22 mouse cellular contexts compared by ENCODE assay signal in the genomic region with DNA sequence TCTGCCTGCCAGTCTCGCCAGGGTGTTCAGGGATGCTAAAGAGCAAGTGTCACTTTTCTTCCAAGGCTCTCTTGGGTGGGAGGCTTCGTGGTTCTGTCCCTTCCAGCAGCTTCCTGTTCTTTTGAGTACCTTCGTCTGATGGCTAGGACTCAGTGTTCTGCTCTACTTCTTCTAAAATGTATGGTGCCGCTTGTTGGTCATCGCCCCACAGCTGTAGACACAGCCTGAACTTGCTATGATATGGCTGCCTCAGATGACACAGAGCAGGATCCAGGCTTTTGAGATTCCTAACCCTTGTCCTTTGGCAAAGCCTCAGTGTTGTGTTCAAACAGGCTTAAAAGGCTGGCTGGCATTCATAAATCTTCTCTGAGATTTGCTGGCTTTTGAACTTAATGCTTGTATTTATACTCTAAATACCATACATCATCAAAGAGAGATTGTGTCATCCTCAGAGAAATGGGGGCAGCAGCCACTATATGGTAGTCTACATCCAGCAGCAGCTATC. TPM values are rescaled to one million over a fixed set of nuclear protein-coding genes. Genes with fewer than 3 reads are reported as not detected.
DNase-seq lines count a peak whose midpoint lies in the region; ATAC-seq and TF ChIP-seq lines count a peak whose summit lies in the region.
"Had no signal": no experiment of that assay in that cellular context is flagged by ENCODE, and none has a peak within 500 bp of the region (broad histone marks: within the 10 kb centered on the region; RNA-seq: fewer than 3 reads in every experiment).

No protein-coding gene starts in this region.

- peak overlapping the region; percentile 70 for H3K4me3 ChIP-seq in gastrocnemius, adult 2 months
- H3K4me3 ChIP-seq in heart, embryonic 13.5 days = no peak overlapping the region
- H3K4me3 ChIP-seq in heart, postnatal 0 days (ENCODE audit: low read depth, low read length) = no peak overlapping the region
- no peak overlapping the region for H3K4me3 ChIP-seq in lung, postnatal 0 days (ENCODE audit: low read depth, low read length)
- H3K4me3 ChIP-seq: embryonic facial prominence, embryonic 13.5 days; forebrain, embryonic 12.5 days; hindbrain, embryonic 10.5 days had no signal

- H3K36me3 ChIP-seq in heart, embryonic 13.5 days = peaks cover 8% of the 10 kb centered on the region; the same call in 1 of the 2 replicates
- H3K36me3 ChIP-seq in heart, postnatal 0 days (replicated peaks; ENCODE audit: control insufficient read depth, insufficient read depth, low read length) = 0 out of 2 replicates have a peak, but pooled peaks cover 6% of the 10 kb centered on the region
- no peaks in the 10 kb centered on the region for H3K36me3 ChIP-seq in lung, postnatal 0 days (ENCODE audit: insufficient read depth, low read length)
- H3K36me3 ChIP-seq: forebrain, embryonic 12.5 days; G1E; hindbrain, embryonic 10.5 days had no signal

- H3K4me1 ChIP-seq in heart, embryonic 13.5 days = peaks cover 82% of the 10 kb centered on the region
- H3K4me1 ChIP-seq in heart, postnatal 0 days (ENCODE audit: control insufficient read depth, insufficient read depth) = peaks cover 62% of the 10 kb centered on the region
- no peaks in the 10 kb centered on the region; the same call in 1 of the 2 replicates for H3K4me1 ChIP-seq in lung, postnatal 0 days (ENCODE audit: insufficient read depth, low read depth, low read length)
- H3K4me1 ChIP-seq: forebrain, embryonic 12.5 days had no signal

- WGBS in heart, embryonic 13.5 days = 66% methylated on average over 5 of the region's 5 CpGs
- WGBS in heart, postnatal 0 days = 48% methylated on average over 5 of the region's 5 CpGs
- WGBS in lung, postnatal 0 days = 60% methylated on average over 5 of the region's 5 CpGs

- H3K9me3 ChIP-seq in heart, embryonic 13.5 days = no peaks in the 10 kb centered on the region
- no peaks in the 10 kb centered on the region for H3K9me3 ChIP-seq in heart, postnatal 0 days (replicated peaks; ENCODE audit: control insufficient read depth, low read length)
- no peaks in the 10 kb centered on the region for H3K9me3 ChIP-seq in lung, postnatal 0 days (ENCODE audit: low read length)
- H3K9me3 ChIP-seq: embryonic facial prominence, embryonic 13.5 days; forebrain, embryonic 12.5 days; G1E; hindbrain, embryonic 10.5 days had no signal

- DNase-seq in gastrocnemius, adult 2 months = no peak
- DNase-seq in gastrocnemius, postnatal 4 days (ENCODE audit: low spot score in 2 of 2) = no peak
- no peak for DNase-seq in heart, postnatal 25 days (ENCODE audit: low spot score)
- no peak for DNase-seq in heart, postnatal 0 days (ENCODE audit: low spot score)
- no peak for DNase-seq in heart, postnatal 14 days
- DNase-seq in lung, postnatal 0 days (ENCODE audit: low spot score) = peak; percentile 27
- no peak for DNase-seq in lung, postnatal 14 days
- DNase-seq: adrenal gland, postnatal 10 days; B cell, adult 2 months; cerebellum, adult 11-12 months; cerebellum, adult 9-10 months; gastrocnemius, postnatal 14 days; kidney, adult 8-10 months had no signal

- no peaks in the 10 kb centered on the region for H3K27me3 ChIP-seq in heart, embryonic 13.5 days (replicated peaks)
- H3K27me3 ChIP-seq in heart, postnatal 0 days (ENCODE audit: control insufficient read depth, insufficient read depth, low read length) = no peaks in the 10 kb centered on the region
- no peaks in the 10 kb centered on the region for H3K27me3 ChIP-seq in lung, postnatal 0 days (replicated peaks; ENCODE audit: insufficient read depth, low read length)
- H3K27me3 ChIP-seq: embryonic facial prominence, embryonic 13.5 days; forebrain, embryonic 12.5 days had no signal

- no peak for ATAC-seq in heart, embryonic 13.5 days (ENCODE audit: extremely low read depth, insufficient number of reproducible peaks, low FRiP score, low TSS enrichment)
- no peak for ATAC-seq in heart, postnatal 0 days (ENCODE audit: insufficient read depth, low read depth)
- ATAC-seq in lung, postnatal 0 days = peak; percentile 56
- ATAC-seq: CD4-positive, CD25-positive, alpha-beta regulatory T cell, adult 4 months; forebrain, embryonic 16.5 days; intestine, embryonic 16.5 days had no signal

- H3K9ac ChIP-seq in heart, embryonic 13.5 days = 0 out of 2 replicates have a peak overlapping the region, but pooled peaks have one; percentile 65
- no peak overlapping the region for H3K9ac ChIP-seq in heart, postnatal 0 days (replicated peaks; ENCODE audit: low read depth, low read length)
- no peak overlapping the region for H3K9ac ChIP-seq in lung, postnatal 0 days (replicated peaks; ENCODE audit: low read depth)
- H3K9ac ChIP-seq: embryonic facial prominence, embryonic 13.5 days; forebrain, embryonic 12.5 days; hindbrain, embryonic 14.5 days had no signal

- no peak for TF ChIP-seq CTCF in gastrocnemius, adult 2 months (IDR thresholded peaks at IDR 0.05)
- no peak for TF ChIP-seq CTCF in heart, postnatal 0 days (IDR thresholded peaks at IDR 0.05; ENCODE audit: low read depth)
- no peak for TF ChIP-seq CTCF in lung, postnatal 0 days (IDR thresholded peaks at IDR 0.05)

- peak overlapping the region; percentile 95 for H3K27ac ChIP-seq in gastrocnemius, adult 2 months
- peak overlapping the region; percentile 98 for H3K27ac ChIP-seq in heart, embryonic 13.5 days (replicated peaks)
- H3K27ac ChIP-seq in heart, postnatal 0 days (ENCODE audit: low read depth) = peak overlapping the region; percentile 97
- no peak overlapping the region for H3K27ac ChIP-seq in lung, postnatal 0 days (ENCODE audit: low read length)
- H3K27ac ChIP-seq: embryonic facial prominence, embryonic 13.5 days; forebrain, embryonic 12.5 days; hindbrain, embryonic 10.5 days; hindbrain, embryonic 14.5 days had no signal

- no peak for TF ChIP-seq EP300 in heart, postnatal 0 days (IDR thresholded peaks at IDR 0.05; ENCODE audit: low read depth)
- no peak for TF ChIP-seq EP300 in lung, postnatal 0 days (IDR thresholded peaks at IDR 0.05)

- no peak overlapping the region for H3K4me2 ChIP-seq in heart, embryonic 13.5 days
- no peak overlapping the region for H3K4me2 ChIP-seq in heart, postnatal 0 days (ENCODE audit: low read depth, low read length)
- H3K4me2 ChIP-seq in lung, postnatal 0 days (replicated peaks; ENCODE audit: low read depth, low read length) = no peak overlapping the region
- H3K4me2 ChIP-seq: embryonic facial prominence, embryonic 13.5 days; forebrain, embryonic 12.5 days; hindbrain, embryonic 14.5 days had no signal

- intact Hi-C loops in gastrocnemius, adult 2 months (cut with DNase I) = no loop called here
- intact Hi-C loops in heart, postnatal 25 days (cut with DNase I) = no loop called here
- intact Hi-C loops in heart, postnatal 14 days (cut with DNase I) = no loop called here

RNA-seq across cellular contexts. Expression of a gene that starts 58.0 kb away (rescaled TPM):
- total RNA-seq in gastrocnemius, adult 2 months (2021) = 10 to 100 TPM; 26.3 to 36.9 TPM
- total RNA-seq in gastrocnemius, postnatal 4 days (2021) = 10 to 100 TPM; 31.6 to 39.0 TPM
- 3.0 and 3.1 TPM in 2 replicates for polyA plus RNA-seq in heart, embryonic 13.5 days (2015; fragmentation: Nextera tagmentation; extraction: Ambion mirVana)
- total RNA-seq in heart, postnatal 25 days (2021) = 10 to 100 TPM; 41.6 to 48.5 TPM
- 14.7 and 15.9 TPM in 2 replicates for total RNA-seq in heart, postnatal 0 days (2014; rRNA removed; ENCODE audit: low replicate concordance)
- 4.1 and 4.8 TPM in 2 replicates for polyA plus RNA-seq in heart, postnatal 0 days (2015; fragmentation: Nextera tagmentation; extraction: Ambion mirVana)
- total RNA-seq in heart, postnatal 14 days (2021) = 10 to 100 TPM; 30.7 to 32.1 TPM
- polyA plus RNA-seq in lung, postnatal 0 days (2015; fragmentation: Nextera tagmentation; extraction: Ambion mirVana) = 1.8 and 2.1 TPM in 2 replicates
